Mouse (Mus musculus) right cerebral cortex, adult 2 months (tissue): ENCODE data around the gene Rpl7l1.
"Not testable (repeated sequence)": the region's sequence is repeated elsewhere in the genome, so short reads cannot be mapped to it uniquely, and the experiment has no call there.

Experiments
- DNase-seq, 2 experiments: peaks; one replicate each; pipeline ENCODE4 v3.0.0; 2021 to 2022; ENCODE audit warnings: low spot score in 2 of 2

Gene Rpl7l1

DNA sequence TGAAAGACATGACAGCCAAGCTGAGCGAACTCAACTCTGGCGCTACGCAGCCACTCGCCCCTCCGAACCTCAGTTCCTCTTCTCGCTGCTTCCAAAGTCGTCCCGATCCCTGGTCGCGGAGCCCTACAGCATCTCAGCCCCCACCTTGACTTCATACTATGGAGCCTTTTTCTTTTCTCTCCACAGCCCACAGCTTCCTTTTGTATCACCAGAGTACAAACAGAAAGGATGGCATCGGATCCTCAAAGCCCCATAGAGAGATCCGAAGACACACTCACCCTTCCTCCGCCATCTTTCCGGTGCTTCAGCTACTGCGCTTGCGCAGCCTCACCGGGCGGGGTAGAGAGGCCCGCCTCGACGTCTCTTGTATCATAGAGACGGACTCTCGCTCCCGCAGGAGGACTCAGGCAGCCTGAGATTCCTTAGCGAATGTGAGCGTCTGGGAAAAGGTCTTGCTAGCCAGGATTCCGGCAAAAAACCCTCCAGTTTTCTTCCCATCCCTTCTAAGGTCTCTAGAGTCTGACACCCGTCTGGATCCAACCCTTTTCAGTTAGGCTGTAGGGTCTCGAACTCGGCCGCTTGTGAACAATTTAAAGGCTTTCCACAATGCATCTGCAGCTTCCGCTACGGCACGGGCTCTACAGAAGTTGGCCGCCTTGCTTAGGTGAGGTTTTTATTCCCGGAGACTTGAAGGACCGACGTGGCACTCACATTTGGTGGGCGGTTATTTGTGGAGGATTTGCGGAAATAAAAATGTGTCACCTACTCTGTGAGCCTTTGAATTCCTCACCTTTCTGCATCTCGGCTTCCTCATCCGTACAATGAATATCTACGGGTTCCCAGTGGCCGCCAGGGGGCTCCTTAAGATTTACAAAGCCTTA is at the start of gene Rpl7l1:
Gene Rpl7l1 (minus strand): TSS at position 332 of the 881 bp plus-strand sequence.
- peak; percentile 91 to 93 for DNase-seq

DNA sequence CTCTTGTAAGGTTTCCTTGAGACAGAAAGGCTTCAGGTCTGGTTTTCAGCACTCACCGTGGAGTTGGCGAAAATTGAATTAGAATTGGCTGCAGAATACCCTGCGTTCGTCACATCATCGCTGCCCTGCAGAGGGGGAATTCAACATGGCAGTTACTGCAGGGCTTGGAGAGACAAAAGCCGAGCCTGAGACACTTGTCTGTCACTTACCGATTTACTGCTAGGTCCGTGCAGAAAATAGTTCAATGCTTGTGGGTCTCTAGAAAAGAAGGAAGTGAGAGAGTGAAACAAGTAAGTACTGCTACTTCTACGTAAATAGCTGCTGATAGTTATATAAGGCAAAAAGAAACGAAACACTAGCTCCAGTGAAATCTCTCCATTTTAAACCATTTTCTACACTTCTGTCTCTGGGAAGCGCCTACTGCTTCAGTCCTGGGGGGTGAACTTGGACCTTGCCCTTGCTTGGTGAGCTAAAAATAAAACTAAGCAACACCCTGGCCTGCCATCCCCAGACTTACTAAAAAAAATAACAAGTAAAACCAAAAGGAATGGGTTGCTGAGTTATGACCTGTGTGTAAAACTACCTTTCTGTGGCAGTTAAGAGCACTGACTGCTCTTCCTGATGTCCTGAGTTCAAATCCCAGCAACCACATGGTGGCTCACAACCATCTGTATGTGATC is 47.5 kb upstream of the Rpl7l1 start:
- DNase-seq = no peak

DNA sequence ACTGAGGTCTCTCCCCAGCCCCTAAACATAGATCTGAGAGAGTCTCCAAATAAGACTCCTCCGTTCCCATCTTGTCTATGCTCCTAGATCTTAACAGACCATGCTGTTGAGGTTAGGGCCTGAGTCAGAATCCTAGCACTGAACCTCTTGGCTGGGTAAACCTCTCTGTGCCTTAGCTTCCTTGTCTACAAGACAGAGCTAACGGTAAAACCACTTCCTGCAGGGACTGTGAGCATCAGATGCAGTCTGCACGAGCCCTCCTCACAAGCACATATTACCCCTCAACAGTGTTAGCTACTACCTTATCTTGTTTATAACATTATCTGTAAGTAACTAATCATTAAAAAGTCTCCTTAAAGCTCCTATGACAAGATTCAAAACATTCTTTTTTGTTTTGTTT is 46.5 kb upstream of the Rpl7l1 start:
- no peak for DNase-seq

DNA sequence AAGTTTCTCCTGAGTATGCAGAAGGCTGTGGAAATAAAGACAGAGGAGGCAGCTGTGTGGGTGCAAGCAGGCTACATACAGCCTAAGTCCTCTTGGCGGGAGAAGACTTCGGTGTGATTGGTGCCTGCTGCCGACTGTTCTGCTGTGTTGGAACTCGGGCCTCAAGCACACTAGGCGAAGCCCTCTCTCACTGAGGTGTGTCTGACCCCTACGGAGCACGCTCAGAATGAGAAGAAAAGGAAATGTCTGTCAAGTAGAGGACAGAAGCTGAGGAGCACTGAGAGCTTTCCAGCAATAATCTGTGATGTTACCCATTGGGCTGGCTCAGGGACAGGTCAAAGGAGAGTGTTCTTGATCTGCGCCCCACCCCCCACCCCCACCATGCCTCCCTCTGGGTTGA is 40.6 kb upstream of the Rpl7l1 start:
- DNase-seq = no peak

DNA sequence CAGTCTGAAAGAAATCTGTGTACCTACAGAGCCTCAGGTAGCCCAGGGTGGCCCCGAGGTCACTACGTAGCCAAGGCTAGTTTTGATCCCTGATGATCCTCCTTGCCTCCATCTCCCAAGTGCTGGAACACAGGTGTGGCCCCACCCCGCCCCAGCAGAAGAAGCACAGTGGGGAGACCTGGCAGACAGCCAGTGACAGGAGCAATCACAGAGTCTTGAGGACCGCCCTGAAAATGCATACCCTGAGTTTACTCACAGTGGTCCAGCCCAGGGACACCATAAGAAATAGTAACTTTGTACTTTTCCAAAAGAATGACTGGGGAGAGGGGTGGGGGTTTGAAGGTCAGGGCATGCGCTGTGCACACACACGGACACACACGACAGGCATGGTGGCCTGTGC is 38.2 kb upstream of the Rpl7l1 start:
- no peak for DNase-seq

DNA sequence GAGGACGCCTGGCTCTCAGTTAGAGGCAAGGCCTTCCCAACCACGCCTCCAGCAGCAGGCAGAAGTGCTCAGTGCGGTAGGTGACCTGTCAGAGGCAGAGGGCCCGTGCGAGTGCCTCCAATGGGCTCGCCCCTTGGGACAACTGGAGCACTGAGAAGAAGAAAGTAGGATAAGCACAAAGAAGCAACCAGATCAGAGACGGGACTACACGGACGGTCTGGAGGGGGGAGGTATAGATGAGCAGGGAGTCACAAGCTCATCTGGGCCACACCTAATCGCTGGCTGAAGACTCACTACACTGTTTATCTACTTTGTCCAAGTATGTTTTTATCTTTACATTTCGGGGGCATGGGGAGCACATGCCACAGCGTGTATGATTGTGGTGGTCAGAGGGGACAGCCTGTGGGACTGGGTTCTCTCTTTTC is 35.3 kb upstream of the Rpl7l1 start:
- DNase-seq = no peak

DNA sequence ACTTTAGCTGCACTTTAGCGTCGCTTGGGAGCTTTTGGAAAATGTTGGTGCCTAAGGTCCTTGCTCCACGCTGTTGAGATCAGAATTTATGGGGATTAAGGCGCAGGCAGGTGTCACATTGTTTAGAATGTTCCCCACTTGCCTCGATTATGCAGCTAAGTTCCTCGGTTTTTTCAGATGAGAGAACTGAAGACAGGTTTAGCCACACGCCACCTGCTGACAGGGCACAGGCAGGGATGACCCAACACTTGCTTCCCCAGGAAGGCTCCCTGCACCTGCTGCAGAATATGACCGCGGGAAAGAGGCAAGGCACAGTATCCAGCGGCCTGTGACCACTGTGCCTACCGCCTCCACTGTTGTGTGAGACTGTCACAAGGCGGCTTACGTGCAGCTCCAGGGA is 33.8 kb upstream of the Rpl7l1 start:
- no peak for DNase-seq

DNA sequence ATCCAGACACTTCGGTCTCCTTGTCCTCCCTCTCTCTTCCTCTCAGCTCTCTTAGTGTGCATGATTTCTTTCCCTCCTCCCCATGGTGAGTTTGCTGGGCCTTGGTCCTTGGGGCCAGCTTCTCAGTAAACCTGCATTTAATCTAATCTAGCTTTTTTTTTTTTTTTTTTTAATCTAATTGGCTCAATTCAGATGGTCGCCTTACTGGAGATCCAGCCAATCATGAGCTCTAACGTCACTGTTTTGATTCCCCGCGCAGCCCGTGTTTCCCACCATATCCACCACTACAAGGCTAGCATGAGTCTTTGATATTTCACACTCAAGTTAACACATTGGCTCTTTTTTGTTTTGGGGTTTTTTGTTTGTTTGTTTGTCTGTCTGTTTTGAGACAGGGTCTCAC is 32.0 kb upstream of the Rpl7l1 start:
- no peak for DNase-seq

DNA sequence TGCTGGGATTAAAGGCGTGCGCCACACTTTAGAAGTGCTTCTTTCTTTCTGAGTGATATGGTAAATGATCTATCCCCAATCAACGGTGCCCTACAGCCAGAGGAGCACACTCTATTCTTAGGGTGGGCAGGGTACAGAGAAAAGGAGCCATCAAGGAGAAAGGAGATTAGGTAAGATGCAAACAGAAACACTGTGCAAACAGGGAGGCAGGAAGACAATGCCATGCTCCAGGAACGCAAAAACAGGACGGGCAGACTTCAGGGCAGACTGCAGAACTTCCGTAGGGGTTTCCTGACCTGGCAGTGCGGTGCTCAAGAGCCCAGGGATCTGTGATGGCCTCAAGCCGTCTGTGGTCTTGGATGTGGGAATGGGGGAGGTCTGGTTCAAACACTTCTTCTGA is 31.2 kb upstream of the Rpl7l1 start:
- no peak for DNase-seq

DNA sequence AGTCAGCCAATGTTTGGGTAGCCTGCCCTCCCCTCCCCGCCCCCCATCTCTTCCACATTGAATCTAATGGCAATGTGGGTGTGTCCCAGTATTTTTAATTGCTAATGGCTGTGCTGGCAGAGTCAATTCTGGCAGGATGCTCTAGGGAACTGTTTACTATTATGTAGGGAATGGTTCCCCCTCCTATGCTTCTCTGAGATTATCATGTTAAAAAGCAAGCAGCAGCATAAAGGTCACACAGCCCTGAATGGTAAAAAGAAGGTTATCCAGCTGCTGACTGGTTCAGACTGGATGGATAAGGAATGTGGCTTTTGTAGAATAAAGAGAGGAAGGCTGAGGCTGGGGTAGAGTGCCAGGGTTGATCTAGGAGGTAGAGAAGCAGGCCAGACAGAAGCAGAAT is 30.0 kb upstream of the Rpl7l1 start:
- DNase-seq = no peak

DNA sequence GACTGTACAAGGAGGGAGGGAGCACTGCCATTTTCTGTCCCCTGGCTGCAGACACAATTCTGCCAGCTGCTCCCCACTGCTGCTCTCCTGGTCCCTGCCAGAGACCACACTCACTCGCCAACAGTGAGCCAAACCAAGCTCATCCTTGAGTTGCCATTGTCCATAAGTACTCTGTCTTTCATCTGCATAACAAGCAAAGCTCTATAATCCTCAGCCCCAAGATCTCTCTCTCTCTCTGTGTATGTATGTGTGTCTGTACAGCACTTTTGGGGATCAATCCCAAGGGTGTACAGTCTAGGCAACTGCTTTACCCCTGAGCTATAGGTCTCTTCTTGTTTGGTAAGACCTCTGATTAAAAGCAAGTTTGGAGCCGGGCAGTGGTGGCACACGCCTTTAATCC is 28.2 kb upstream of the Rpl7l1 start:
- DNase-seq = no peak

DNA sequence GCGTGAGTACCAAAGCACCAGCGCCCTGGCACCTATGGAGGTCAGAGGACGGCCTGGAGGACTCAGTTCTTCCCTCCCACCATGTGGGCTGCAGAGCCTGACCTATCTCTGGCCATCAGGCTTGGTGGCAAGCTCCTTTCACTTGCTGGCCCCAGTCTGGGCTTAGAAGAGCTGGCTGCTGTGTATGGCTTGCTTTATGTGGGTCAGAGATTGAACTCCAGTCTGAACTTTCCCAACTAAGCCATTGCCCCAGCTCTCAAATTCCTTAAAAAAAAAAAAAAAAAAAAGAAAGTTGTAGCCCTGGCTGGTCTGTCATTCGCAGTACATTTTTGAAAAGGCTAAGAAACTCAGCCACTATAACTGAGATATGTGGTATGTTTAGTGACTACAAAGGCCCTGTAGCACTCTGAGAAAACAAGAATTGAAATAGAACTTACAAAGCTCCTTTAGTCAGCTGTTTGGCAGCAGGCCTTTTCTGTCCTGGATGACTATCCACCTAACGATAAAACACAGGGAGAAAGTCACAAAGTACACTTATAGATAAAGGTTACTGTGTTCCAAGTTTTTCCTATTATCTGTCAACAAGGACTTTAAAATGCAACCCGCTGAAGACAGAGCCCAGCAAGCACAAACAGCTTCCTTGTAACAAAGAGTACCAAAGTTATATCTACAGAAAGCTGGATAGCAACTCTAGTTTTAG is 26.8 kb upstream of the Rpl7l1 start:
- no peak for DNase-seq

DNA sequence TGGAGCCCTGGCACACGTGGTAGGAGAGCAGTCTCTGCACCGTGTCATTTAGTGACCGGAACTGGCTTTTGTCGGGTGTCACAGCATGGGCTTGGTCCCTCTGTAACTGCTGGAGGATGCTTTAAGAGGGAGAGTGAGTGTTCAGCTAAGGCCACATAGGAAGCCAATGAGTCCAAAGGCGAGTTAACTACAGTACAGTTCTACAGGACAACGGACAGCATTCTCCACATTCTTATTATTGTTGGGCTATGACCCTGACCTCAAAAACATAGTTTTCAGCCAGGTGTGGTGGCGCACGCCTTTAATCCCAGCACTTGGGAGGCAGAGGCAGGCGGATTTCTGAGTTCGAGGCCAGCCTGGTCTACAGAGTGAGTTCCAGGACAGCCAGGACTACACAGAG is 25.9 kb upstream of the Rpl7l1 start:
- no peak for DNase-seq

DNA sequence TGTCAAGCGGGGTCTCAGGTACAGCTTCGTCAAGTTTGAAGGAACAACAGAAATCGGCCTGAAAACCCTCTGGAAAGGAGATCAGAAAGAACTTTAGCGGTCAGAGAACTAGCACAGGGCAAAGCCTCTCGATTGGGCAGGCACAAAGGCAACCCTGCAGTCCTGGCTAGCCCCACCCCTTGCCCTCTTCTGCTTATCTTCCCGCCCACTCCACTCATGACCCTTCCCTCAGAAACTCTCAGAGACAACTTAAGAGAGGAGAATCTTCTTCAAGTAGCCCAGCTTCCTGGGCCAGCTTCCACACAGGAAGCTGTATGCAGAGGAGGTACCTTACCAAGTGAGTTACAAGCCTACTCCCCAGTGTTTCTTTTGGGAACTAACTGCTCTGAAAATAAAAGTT is 19.3 kb upstream of the Rpl7l1 start:
- no peak for DNase-seq

DNA sequence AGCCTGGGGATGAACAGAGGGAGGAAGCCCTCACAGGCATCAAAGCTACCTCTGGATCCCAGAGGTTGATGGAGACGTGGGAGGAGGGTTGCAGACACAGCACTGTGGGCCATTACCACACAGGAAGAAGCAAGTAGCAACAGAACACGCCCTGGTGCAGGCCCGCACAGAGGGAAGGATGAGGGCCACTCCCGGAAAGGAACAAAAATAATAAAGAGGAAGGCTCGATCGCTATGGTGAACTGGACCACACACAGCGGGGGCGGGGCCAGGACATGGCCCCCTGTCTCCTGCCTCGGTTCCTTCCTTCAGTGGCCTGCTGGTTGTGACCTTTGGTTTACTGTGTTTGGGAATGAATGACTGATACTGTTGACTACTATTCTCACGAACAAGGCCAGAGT is 17.2 kb upstream of the Rpl7l1 start:
- no peak for DNase-seq

DNA sequence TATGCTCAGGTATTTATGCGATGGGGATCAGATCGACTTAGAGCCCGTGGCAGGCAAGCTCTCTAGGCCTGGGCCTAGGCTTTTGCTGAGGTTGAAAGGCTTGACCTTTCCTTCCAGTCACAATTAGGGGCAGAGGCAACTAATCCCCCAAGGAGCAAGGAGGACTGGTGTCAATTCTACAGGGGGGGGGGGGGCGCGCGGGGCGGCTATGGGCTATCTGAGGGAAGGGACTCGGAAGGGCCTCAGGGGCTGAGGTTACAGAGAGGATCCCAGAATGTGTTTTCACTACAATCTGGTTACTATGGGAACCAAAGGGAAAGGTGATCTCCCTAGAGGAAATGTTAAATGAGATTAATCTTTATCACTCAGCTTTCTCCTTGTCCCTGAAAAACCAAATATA is 14.9 kb upstream of the Rpl7l1 start:
- no peak for DNase-seq

DNA sequence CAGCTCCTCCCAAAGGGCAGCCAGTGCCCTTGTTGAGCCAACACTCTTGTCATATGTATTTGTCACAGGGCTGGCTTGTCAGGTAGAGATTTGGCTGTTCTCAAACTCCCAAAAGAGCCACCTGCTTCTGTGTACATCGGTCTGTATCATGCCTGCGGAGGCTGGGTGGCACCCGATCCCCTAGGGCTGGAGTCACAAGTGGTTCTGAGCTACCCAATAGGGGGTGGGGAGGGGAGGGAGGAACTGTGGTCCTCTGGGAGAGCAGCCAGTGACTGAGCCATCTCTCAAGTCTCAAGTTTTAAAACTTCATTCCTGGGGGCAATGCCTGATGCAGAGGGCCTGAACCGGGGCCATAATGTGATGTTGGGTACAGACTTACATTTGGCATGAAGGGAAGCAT is 14.3 kb upstream of the Rpl7l1 start:
- DNase-seq = no peak

DNA sequence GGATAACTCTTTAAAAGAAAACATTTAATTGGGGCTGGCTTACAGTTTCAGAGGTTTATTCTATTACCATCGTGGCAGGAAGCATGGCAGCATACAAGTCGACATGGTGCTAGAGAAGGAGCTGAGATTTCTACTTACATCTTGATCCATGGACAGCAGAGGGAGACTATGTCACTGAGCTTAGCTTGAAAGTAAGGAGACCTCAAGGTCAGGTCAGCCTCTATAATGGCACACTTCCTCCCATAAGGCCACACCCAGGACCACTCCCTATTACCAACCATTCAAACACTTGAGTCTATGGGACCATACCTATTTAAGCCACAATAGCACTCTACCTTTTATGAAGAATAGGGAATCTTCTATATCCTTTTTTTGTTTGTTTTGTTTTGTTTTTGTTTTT is 10.5 kb upstream of the Rpl7l1 start:
- no peak for DNase-seq

DNA sequence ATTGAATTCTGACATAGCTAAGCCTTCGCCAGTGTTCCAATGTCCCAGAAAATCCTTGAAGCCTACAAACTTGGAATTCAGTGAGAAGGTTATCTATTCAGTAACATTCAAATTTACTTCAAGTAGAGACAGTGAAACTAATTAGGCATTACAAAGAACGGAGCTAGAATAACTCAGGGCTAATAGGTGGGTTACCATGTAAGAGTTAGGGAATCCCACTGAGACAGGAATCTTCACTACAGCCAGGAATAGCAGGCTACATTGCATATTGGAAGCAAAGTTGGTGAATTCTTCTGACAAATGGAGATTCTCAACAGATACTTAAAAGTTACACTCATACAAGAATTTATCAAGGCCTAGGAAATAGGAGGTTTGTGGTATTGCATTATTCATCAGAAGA is 5.5 kb upstream of the Rpl7l1 start:
- not testable (repeated sequence) for DNase-seq

DNA sequence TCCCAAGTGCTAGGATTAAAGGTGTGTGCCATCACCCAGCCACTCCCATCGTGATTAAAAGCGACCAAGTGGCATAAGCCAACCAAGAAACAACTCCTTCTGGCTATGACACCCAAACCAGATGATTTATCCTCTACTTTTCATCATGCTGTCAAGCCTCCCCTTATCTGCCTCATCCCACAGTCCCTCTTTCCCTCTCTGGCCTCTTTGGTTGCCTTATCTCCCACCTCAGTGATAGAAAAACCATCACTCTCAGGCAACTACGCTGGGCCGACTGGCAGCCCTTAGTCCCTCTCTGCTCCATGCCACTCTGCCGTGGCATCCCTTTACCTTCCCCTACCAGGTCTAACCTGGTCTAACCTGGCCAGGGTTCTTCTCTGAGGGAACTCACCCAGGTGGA is 4.5 kb upstream of the Rpl7l1 start:
- no peak for DNase-seq

DNA sequence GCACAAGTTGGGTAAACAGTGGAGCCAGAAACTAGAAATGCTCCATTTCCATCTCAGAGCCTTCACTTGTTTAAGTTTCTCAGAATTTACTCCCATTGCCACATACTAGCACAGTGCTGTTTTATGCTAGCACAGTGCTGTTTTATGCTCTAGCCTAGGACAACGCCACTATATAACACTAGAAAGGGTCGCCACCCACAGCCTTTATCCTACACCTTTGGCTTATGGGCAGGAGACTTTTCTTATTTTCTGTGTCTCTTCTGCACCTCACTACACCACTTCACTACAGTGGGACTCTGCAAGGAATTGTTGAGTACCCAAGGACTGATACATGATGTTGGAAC is 722 bp upstream of the Rpl7l1 start:
- DNase-seq = no peak

DNA sequence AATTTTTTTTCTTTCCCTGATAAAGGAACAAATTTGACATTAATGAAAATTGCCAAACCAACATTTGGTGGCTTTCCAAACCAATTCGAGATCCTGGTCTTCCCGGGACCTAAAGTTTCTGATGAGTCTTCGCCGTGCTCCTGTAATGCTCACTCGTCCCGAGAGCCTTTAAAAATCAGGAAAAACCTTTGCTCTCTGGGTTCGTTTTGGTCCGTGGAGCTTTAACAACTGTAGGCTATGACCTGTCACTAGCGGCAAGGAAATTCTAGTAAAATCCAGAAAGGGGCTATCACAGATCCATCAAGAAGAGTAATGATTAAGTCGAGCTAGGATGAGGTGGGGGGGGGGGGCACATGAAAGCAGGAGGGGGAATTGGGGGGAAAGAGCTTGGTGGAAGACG is 596 bp downstream of the Rpl7l1 start:
- DNase-seq = no peak

DNA sequence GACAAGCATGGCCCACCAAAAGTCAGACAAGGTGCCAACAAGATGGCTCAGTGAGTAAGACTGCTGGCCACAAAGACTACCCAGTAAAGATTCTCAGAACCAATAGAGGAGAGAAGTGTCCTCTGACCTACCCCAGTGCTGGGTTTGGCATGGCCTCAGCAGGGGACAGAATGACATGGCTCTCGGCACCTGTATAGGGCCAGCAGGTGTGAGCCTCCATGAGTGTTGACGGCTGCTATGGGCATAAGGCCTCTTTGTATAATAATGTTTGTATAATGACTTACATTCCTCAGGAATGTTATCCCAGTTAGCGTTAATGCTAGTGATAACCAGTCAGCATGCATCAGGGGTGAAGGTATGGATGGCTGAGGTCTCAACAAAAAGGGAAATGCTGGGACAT is 6.4 kb downstream of the Rpl7l1 start:
- no peak for DNase-seq
